Mouse (Mus musculus): ENCODE results near the gene Lim2. TPM values are rescaled to one million over a fixed set of nuclear protein-coding genes. Genes with fewer than 3 reads are reported as not detected.

Lim2 gene
- polyA plus RNA-seq, 1 experiment from 2014 or later, result not detected

DNA sequence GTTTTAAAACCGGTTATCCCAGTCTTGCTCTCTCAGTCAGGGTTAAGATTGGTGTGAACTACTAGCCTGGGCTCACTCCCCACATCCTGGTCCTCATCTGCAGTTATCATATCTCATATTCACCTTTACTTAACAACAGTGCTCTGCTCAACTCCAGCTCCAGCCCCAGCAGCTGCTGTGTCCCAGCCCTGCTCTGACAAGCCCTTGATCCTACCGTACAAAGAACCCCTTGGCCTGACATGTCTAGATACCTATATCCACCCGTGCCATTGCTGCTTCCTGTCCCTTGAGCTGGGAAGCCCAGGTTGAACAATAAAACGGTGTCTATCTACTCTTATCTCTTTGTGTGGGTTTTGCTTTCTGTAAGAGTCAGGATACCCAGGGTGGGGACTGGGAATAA lies 2.0 kb downstream of the Lim2 start:
- no peak overlapping the region for H3K27ac ChIP-seq
- H3K4me1 ChIP-seq, result no peaks in the 10 kb centered on the region
- no peak overlapping the region for H3K9ac ChIP-seq
- H3K36me3 ChIP-seq, result no peaks in the 10 kb centered on the region
- no peaks in the 10 kb centered on the region for H3K9me3 ChIP-seq (replicated peaks)
- no peak for ATAC-seq
- H3K4me3 ChIP-seq, result no peak overlapping the region
- WGBS (ENCODE audit: insufficient replicate concordance), result 19% methylated on average over 4 of the region's 4 CpGs
- no peaks in the 10 kb centered on the region for H3K27me3 ChIP-seq (replicated peaks)
- H3K4me2 ChIP-seq, result no peak overlapping the region

DNA sequence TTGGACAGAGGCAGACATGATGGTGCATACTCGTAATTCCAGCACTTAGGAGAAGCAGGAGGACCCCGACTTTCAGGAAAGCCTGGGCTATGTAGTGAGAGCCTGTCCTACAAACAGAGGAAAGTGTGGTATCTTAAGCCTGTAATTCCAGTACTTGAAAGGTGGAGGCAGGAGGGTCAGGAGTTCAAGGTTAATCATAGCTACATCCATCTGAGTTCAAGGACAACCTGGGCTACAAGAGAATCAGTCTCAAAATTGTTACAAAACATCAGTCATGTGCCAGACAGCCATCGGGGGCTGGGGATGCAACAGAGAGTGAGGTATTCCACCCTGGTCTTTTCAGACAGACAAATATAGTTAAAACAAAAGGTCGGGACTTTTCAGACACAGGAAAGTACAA lies 5.4 kb downstream of the Lim2 start:
- Histone ChIP-seq H3K4me3 (no peak overlapping the region), H3K27me3 (replicated peaks) (no peaks in the 10 kb centered on the region), H3K27ac (no peak overlapping the region), H3K9me3 (replicated peaks) (no peaks in the 10 kb centered on the region), H3K36me3 (no peaks in the 10 kb centered on the region), H3K4me2 (no peak overlapping the region), H3K9ac (no peak overlapping the region), H3K4me1 (peaks cover 17% of the 10 kb centered on the region; the same call in 1 of the 2 replicates)
- WGBS (ENCODE audit: insufficient replicate concordance), result 64% methylated on average over 4 of the region's 4 CpGs
- ATAC-seq, result no peak

DNA sequence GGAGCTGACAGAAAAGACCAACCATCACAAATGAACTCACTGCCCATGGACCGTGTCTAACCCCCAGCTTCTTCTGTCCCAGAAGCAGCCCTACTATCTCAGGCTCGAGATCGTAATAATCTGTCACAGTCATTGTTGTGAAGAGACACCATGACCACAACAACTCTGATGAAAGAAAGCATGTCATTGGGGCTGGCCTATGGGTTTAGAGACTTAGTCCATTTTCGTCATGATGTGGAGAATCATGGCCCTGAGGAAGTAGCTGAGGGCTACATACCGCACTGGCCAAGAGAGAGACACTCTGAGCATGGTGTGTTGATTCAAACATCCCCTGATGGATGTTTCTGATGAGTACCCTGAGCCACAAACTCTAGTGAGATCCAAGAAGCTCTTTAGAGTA lies 7.2 kb downstream of the Lim2 start:
- Histone ChIP-seq H3K36me3 (no peaks in the 10 kb centered on the region), H3K9ac (no peak overlapping the region), H3K27me3 (replicated peaks) (no peaks in the 10 kb centered on the region), H3K4me2 (no peak overlapping the region), H3K9me3 (replicated peaks) (no peaks in the 10 kb centered on the region), H3K4me3 (no peak overlapping the region), H3K27ac (no peak overlapping the region), H3K4me1 (peaks cover 17% of the 10 kb centered on the region; the same call in 1 of the 2 replicates)
- 65% methylated on average over 5 of the region's 5 CpGs for WGBS (ENCODE audit: insufficient replicate concordance)
- ATAC-seq, result no peak

DNA sequence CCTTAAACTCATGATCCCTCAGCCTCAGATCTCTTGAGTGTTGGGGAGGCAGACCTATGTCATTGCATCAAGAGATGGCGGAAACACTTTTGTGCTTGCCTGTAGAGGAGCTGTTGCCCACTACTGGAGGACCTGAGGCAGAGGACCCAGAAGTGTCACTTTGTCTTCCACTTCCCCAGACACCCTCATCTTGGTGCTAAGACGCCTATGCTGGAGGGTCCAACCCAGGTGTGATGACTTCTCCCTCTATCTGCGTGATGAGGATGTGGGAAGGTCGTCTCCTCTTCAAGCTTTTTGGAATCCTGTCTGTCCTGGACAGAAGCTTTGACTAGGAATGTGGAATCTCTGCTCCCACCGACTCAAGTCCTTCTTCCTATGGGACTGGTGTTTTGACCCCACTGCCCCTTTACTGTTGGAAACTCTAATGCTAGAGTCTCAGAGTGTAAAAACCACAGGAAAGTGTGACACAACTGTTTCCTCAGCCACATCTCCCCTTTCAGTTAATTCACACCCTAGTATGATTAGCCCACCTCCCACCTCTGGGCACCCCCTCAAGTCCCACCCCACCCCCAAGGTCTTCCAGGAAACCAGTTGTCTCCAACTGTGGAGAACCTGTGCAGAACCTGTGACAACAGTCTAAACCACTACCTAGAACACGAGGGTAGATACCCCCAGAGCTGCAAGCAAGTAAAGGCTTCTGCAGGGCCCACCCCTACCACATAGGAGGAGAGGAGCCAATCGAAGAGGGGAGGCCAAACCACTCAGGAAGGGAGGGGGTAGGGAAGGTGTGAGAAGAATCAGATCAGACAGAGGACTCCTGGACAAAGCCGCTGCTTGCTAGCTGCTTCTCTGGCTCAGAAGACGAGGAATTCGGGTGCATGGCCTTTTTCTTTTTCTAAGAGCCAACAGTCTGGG lies 9.1 kb downstream of the Lim2 start, which contains the start of gene Nkg7:
Nkg7 (plus strand) TSS at position 733 of the 915 bp plus-strand sequence.
- H3K4me3 ChIP-seq, result no peak within 1 kb of the TSS
- no peaks in the 10 kb centered on the region for H3K36me3 ChIP-seq
- H3K27me3 ChIP-seq (replicated peaks), result no peaks in the 10 kb centered on the region
- H3K9me3 ChIP-seq (replicated peaks), result no peaks in the 10 kb centered on the region
- H3K27ac ChIP-seq, result no peak within 1 kb of the TSS
- H3K4me1 ChIP-seq, result peaks cover 21% of the 10 kb centered on the region
- 46% methylated on average over 10 of the region's 10 CpGs for WGBS (ENCODE audit: insufficient replicate concordance)
- ATAC-seq, result no peak
- no peak within 1 kb of the TSS for H3K9ac ChIP-seq
- no peak within 1 kb of the TSS for H3K4me2 ChIP-seq

DNA sequence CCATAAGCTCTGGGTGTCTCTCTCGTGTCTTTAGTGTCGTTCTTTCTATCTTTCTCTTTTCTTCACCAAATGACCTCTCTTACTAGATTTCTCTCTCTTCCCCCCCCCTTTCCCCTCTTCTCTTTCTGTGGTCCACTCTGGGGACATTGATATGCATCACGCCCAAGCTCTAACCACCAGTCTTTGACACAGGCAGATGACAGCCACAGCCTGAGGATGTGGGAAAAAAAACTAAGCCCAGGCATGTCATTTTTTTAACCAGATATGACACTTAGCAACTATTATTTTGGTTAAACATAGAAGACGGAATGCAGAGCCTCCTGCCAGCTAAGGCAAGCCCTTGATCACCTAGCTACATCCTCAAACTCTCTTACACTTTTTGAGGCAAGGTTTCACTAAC lies 11.1 kb downstream of the Lim2 start:
- no peaks in the 10 kb centered on the region for H3K27me3 ChIP-seq (replicated peaks)
- ATAC-seq, result no peak
- H3K4me2 ChIP-seq, result no peak overlapping the region
- H3K9me3 ChIP-seq (replicated peaks), result no peaks in the 10 kb centered on the region
- H3K4me3 ChIP-seq, result no peak overlapping the region
- H3K9ac ChIP-seq, result no peak overlapping the region
- no peaks in the 10 kb centered on the region for H3K36me3 ChIP-seq
- no peak overlapping the region for H3K27ac ChIP-seq
- H3K4me1 ChIP-seq, result peaks cover 32% of the 10 kb centered on the region
- WGBS (ENCODE audit: insufficient replicate concordance), result 30% methylated on average over 4 of the region's 4 CpGs

DNA sequence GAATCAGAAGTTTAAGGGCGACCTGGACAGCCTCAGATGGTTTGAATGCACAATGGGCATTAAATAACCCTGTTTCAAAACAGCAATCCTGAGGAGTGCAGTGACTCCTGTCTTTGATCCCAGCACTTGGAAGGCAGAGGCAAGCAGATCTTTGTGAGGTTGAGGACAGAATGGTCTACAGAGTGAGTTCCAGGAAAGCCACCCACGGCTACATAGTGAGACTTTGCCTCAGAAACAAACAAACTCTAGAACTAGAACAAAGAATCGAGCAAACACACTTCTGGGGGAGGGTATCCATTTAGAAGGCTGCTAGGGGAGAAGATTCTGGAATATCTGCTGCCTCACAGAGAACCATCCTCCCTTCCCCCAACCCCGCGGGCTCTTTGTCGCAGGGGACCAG lies 13.0 kb downstream of the Lim2 start, which contains the start of gene Cldnd2:
Cldnd2 (plus strand) TSS at position 301 of the 400 bp plus-strand sequence.
- Histone ChIP-seq H3K9me3 (replicated peaks) (no peaks in the 10 kb centered on the region), H3K9ac (no peak within 1 kb of the TSS), H3K4me3 (no peak within 1 kb of the TSS), H3K4me2 (no peak within 1 kb of the TSS), H3K36me3 (no peaks in the 10 kb centered on the region), H3K4me1 (peaks cover 39% of the 10 kb centered on the region), H3K27me3 (replicated peaks) (no peaks in the 10 kb centered on the region), H3K27ac (no peak within 1 kb of the TSS)
- ATAC-seq, result no peak
- 66% methylated on average over 6 of the region's 6 CpGs for WGBS (ENCODE audit: insufficient replicate concordance)

DNA sequence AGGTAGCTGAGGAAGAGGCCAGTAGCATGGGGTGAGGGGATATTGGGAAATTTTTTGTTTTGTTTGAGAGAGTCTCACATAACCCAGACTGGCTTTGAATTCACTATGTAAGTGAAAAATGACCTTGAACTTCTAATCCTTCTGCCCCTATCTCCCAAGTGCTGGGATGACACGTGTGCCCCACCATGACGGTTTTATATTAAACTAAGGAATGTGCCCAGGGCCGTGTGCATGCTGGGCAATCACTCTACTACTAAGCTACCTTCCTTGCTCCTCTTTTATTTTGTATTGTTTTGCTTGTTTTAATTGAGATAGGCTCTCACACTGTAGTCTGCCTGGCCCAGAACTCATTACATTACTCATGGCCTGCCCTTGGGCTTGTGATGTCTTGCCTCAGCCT lies 13.6 kb downstream of the Lim2 start:
- H3K9me3 ChIP-seq (replicated peaks), result no peaks in the 10 kb centered on the region
- H3K4me2 ChIP-seq, result no peak overlapping the region
- no peak for ATAC-seq
- WGBS (ENCODE audit: insufficient replicate concordance), result 69% methylated on average over 3 of the region's 3 CpGs
- H3K27ac ChIP-seq, result no peak overlapping the region
- H3K4me3 ChIP-seq, result no peak overlapping the region
- H3K27me3 ChIP-seq (replicated peaks), result no peaks in the 10 kb centered on the region
- H3K4me1 ChIP-seq, result peaks cover 41% of the 10 kb centered on the region
- no peaks in the 10 kb centered on the region for H3K36me3 ChIP-seq
- no peak overlapping the region for H3K9ac ChIP-seq

DNA sequence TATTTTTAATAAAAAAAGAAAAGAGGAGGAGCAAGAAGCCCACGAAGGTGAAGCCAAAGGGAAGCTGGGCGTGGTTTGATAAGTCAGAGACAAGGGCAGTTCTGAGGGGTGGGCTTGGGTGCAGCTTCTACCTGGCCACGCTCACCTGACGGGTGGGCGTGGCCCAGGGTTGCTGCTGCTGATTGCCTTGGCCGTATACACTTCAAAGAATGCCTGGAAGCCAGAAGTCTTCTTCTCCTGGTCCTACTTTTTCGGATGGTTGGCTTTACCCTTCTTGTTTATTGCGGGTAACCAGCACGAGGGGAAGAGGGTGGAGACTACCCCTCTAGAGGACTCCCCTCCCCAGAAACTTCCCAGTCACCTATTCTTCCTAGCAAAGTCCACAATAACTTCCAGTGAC lies 15.2 kb downstream of the Lim2 start:
- WGBS (ENCODE audit: insufficient replicate concordance), result 3% methylated on average over 9 of the region's 9 CpGs
- Histone ChIP-seq H3K27me3 (replicated peaks) (no peaks in the 10 kb centered on the region), H3K9me3 (replicated peaks) (no peaks in the 10 kb centered on the region), H3K4me3 (peak overlapping the region; percentile 72), H3K4me2 (peak overlapping the region; percentile 96), H3K27ac (peak overlapping the region; percentile 88), H3K9ac (peak overlapping the region; percentile 75), H3K36me3 (no peaks in the 10 kb centered on the region), H3K4me1 (peaks cover 47% of the 10 kb centered on the region)
- ATAC-seq, result no peak

DNA sequence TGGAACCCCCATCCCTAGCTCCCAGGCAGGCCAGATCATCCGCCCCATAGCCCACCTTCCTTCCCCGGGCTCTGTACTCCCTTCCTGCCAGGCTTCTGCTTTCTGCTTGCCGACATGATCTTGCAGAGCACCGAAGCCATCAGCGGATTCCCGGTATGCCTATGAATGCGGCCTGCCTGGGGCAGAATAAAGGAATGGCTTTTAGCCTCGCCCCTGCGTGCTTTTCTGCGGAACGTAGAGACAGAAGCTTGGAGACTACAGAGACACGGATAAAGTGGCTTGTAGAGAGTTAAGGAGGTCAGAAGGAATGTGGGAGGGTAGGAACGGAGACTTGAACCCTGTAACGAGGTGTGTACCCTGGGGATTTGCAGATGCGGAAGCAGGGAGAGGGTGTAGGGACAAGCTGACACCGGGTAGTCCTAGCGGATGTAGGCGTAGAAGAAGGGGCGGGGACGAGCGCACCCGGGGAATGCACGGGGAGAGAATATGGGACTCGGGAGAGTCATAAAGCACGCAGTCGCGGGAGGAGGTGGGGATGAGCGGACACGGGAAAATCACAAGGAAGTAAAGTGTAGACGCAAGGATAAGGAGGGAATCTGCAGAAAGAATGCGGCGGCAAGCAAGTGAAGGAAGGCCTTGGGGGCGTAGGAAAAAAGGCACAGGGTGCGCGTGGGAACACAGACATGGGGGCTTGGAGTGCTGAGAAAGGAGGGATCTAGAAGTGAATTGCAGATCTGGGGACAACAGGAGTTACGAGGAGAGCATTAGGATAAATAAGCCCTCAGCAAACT lies 15.9 kb downstream of the Lim2 start:
- H3K4me1 ChIP-seq, result peaks cover 53% of the 10 kb centered on the region
- under 1% methylated on average over 36 of the region's 36 CpGs for WGBS (ENCODE audit: insufficient replicate concordance)
- no peaks in the 10 kb centered on the region for H3K36me3 ChIP-seq
- H3K27ac ChIP-seq, result peak overlapping the region; percentile 88
- H3K27me3 ChIP-seq (replicated peaks), result no peaks in the 10 kb centered on the region
- peak overlapping the region; percentile 72 for H3K4me3 ChIP-seq
- H3K4me2 ChIP-seq, result peak overlapping the region; percentile 96
- H3K9me3 ChIP-seq (replicated peaks), result no peaks in the 10 kb centered on the region
- peak; percentile 84 for ATAC-seq
- peak overlapping the region; percentile 75 for H3K9ac ChIP-seq

DNA sequence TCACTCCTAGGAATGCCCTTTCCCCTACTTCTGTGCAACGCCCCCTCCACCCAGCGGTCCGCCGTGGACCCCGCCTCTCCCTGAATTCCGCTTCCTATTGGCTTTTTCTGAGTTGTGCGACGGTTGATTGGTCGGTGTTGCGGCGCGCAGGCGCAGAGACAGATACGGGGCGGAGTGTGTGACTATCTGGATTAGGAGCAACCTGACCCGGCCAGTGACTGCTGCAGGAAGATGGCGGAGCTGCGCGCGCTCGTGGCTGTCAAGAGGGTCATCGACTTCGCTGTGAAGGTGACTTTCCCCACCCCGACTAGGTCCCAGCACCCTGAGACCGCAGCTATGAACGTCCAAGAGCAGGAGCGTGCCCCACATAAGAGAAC lies 16.4 kb downstream of the Lim2 start, which contains the start of the genes Etfb and Gm45233:
Etfb (plus strand) TSS at position 167 of the 377 bp plus-strand sequence.
Gm45233 (plus strand) TSS at position 212 of the 377 bp plus-strand sequence.
- peaks cover 59% of the 10 kb centered on the region for H3K4me1 ChIP-seq
- H3K36me3 ChIP-seq, result no peaks in the 10 kb centered on the region
- under 1% methylated on average over 27 of the region's 27 CpGs for WGBS (ENCODE audit: insufficient replicate concordance)
- peak; percentile 96 for ATAC-seq
- peak within 1 kb of the TSS; percentile 75 for H3K9ac ChIP-seq
- H3K27ac ChIP-seq, result peak within 1 kb of the TSS; percentile 88
- no peaks in the 10 kb centered on the region for H3K9me3 ChIP-seq (replicated peaks)
- H3K27me3 ChIP-seq (replicated peaks), result no peaks in the 10 kb centered on the region
- peak within 1 kb of the TSS; percentile 72 for H3K4me3 ChIP-seq
- H3K4me2 ChIP-seq, result peak within 1 kb of the TSS; percentile 96

DNA sequence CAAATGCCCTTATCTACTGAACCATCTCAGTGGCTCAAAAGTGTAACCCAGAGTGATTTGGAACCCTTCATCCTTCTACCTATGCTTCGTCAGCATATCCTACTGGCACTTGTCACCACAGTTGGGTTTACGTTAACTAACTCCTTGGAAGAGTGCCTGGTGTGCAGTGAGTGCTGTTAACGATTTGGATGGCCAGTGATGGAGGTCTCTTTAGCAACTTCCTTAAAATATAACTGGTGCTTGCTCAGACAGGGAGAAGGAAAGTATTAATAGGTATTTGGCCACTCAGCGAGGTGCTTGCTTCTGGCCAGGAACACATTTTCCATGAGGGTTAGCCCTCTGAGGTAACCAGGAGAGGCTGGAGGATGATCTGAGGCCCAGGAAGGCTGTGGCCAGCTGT lies 20.3 kb downstream of the Lim2 start:
- ATAC-seq, result no peak
- H3K4me3 ChIP-seq, result no peak overlapping the region
- no peak overlapping the region for H3K4me2 ChIP-seq
- H3K36me3 ChIP-seq, result peaks cover 25% of the 10 kb centered on the region
- no peaks in the 10 kb centered on the region for H3K27me3 ChIP-seq (replicated peaks)
- 74% methylated on average over 4 of the region's 4 CpGs for WGBS (ENCODE audit: insufficient replicate concordance)
- H3K9me3 ChIP-seq (replicated peaks), result no peaks in the 10 kb centered on the region
- H3K27ac ChIP-seq, result no peak overlapping the region
- peaks cover 61% of the 10 kb centered on the region for H3K4me1 ChIP-seq
- H3K9ac ChIP-seq, result no peak overlapping the region

DNA sequence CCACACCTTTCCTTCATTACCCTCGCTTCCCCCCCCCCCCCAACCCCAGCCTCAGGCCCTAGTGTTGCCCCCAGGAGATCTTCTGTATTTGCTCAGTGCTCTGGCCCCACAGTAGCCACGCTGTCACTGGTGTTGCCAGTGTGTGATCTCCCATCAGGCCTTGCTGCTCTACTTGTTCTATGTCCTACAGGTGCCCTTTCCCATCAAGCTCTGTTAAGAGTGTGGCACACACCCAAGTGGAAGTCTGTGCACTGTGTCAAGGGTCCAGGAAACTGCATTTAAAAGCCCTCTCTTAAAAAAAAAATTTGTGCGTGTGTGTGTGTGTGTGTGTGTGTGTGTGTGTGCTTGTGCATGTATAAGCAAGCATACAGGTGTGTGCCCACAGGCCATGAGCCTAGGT lies 20.8 kb downstream of the Lim2 start:
- ATAC-seq, result no peak
- H3K27me3 ChIP-seq (replicated peaks), result no peaks in the 10 kb centered on the region
- no peaks in the 10 kb centered on the region for H3K9me3 ChIP-seq (replicated peaks)
- 69% methylated on average over 3 of the region's 3 CpGs for WGBS (ENCODE audit: insufficient replicate concordance)
- no peak overlapping the region for H3K9ac ChIP-seq
- no peak overlapping the region for H3K4me3 ChIP-seq
- H3K36me3 ChIP-seq, result peaks cover 29% of the 10 kb centered on the region
- H3K27ac ChIP-seq, result no peak overlapping the region
- H3K4me2 ChIP-seq, result no peak overlapping the region
- peaks cover 62% of the 10 kb centered on the region for H3K4me1 ChIP-seq
